Mouse (Mus musculus) liver, postnatal 0 days (tissue): ENCODE data around the gene Ppp5c. TPM values are rescaled to one million over a fixed set of nuclear protein-coding genes. Genes with fewer than 3 reads are reported as not detected.
A peak's percentile ranks its signal among the peaks of the same experiment; 100 is the strongest.

Experiments
- ATAC-seq: fragments of 200-750 bp; cut with Nextera tagmentation; 2 replicates; pipeline ENCODE4 v1.8.0; 2017; ENCODE audit warnings: mild to moderate bottlenecking, moderate library complexity
- DNase-seq: peaks from one replicate; pipeline ENCODE4 v3.0.0-alpha.2; 2016
- H3K27ac ChIP-seq: fragments of 300-500 bp; sonication (generic); 2 replicates; pipeline ENCODE4 v1.5.1; 2014; ENCODE audit warnings: antibody characterized with exemption, moderate library complexity, mild to moderate bottlenecking, low read depth
- H3K27me3 ChIP-seq: fragments of 300-500 bp; sonication (generic); 2 replicates; pipeline ENCODE4 v1.6.1; 2014; ENCODE audit warnings: low read length, control low read depth, mixed read lengths; ENCODE audit not compliant: insufficient read depth
- H3K36me3 ChIP-seq: fragments of 300-500 bp; sonication (generic); replicated peaks from 2 replicates; pipeline ENCODE4 v1.6.1; 2014; ENCODE audit warnings: mild to moderate bottlenecking, control low read depth, low read length, moderate library complexity, mixed read lengths; ENCODE audit not compliant: insufficient read depth
- H3K4me1 ChIP-seq: fragments of 300-500 bp; sonication (generic); 2 replicates; pipeline ENCODE4 v1.6.1; 2014; ENCODE audit warnings: antibody characterized with exemption, mild to moderate bottlenecking, control low read depth; ENCODE audit not compliant: insufficient read depth
- H3K4me2 ChIP-seq: fragments of 300-500 bp; sonication (generic); 2 replicates; pipeline ENCODE4 v1.6.1; 2014; ENCODE audit warnings: low read depth, mild to moderate bottlenecking, low read length, moderate library complexity, mixed read lengths
- H3K4me3 ChIP-seq: fragments of 300-500 bp; sonication (generic); 2 replicates; pipeline ENCODE4 v1.5.1; 2014; ENCODE audit warnings: low read depth, low read length
- H3K9ac ChIP-seq: fragments of 300-500 bp; sonication (generic); replicated peaks from 2 replicates; pipeline ENCODE4 v1.6.1; 2014; ENCODE audit warnings: mild to moderate bottlenecking, moderate library complexity
- H3K9me3 ChIP-seq: fragments of 300-500 bp; sonication (generic); 2 replicates; pipeline ENCODE4 v1.6.1; 2016; ENCODE audit warnings: mild to moderate bottlenecking, control low read depth, low read length, mixed read lengths
- CTCF ChIP-seq: sonication (generic); IDR thresholded peaks from 2 replicates; pipeline ENCODE4 v1.5.1; 2016; ENCODE audit warnings: antibody characterized with exemption, low read depth
- EP300 ChIP-seq: IDR thresholded peaks from 2 replicates; pipeline ENCODE4 v1.6.1; 2016; ENCODE audit warnings: antibody characterized with exemption, low read depth, mild to moderate bottlenecking
- WGBS: fragments of 180-500 bp; shearing (Covaris S2); extraction: QIAGEN DNeasy Blood & Tissue Kit; methylation state at CpG from one replicate; pipeline ENCODE4 v1.1.7; 2014; ENCODE audit not compliant: insufficient replicate concordance; 5-methylcytosine and 5-hydroxymethylcytosine counted together
- polyA plus RNA-seq: library from polyadenylated mRNA; unstranded; fragments of >200 nt; fragmentation: Nextera tagmentation; extraction: Ambion mirVana; gene quantifications from 2 replicates; pipeline ENCODE4 v1.2.1, GENCODE M21; 2015

Gene Ppp5c
- polyA plus RNA-seq, 1 experiment from 2014 or later: 32.1 TPM

DNA sequence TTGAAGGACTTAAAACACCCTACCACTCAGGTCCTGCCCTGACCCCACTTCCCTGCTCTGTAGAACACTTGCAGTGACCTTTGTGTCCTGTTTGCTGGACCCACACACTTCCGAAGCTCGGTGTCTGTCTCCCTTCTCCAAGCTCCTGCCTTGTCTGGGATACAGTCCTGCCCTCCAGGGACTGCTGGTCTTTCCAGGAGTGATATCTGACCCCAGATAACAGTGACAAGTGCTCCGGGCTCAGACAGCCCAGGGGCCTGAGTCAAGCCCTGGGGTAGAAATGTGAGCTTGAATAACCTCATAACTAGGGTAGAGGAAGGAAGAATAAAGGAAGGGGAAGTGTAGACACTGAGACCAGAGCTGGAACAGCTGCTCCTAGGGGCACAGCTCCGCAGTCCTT is 4.0 kb downstream of the Ppp5c start:
- ATAC-seq: no peak
- 36% methylated on average over 4 of the region's 4 CpGs for WGBS
- H3K27me3 ChIP-seq: no peaks in the 10 kb centered on the region
- peak overlapping the region; percentile 26; the same call in 1 of the 2 replicates for H3K4me2 ChIP-seq
- no peak for DNase-seq
- H3K4me1 ChIP-seq: peaks cover 53% of the 10 kb centered on the region
- H3K36me3 ChIP-seq: peaks cover 33% of the 10 kb centered on the region
- peak overlapping the region; percentile 42; the same call in 1 of the 2 replicates for H3K9ac ChIP-seq
- no peak overlapping the region for H3K4me3 ChIP-seq
- peak overlapping the region; percentile 76 for H3K27ac ChIP-seq
- TF ChIP-seq CTCF: no peak
- no peak for TF ChIP-seq EP300
- H3K9me3 ChIP-seq: no peaks in the 10 kb centered on the region

- Histone ChIP-seq H3K27ac (no peak overlapping the region), H3K36me3 (peaks cover 38% of the 10 kb centered on the region), H3K4me3 (no peak overlapping the region), H3K9ac (no peak overlapping the region), H3K4me2 (no peak overlapping the region), H3K27me3 (no peaks in the 10 kb centered on the region), H3K4me1 (peaks cover 56% of the 10 kb centered on the region), H3K9me3 (no peaks in the 10 kb centered on the region)
- DNase-seq: no peak
- no peak for ATAC-seq
- TF ChIP-seq CTCF: no peak
- no peak for TF ChIP-seq EP300
- WGBS: 96% methylated on average over 15 of the region's 15 CpGs
Measured at GRCm38 (mm10) chr7:17022176-17022575, 5.5 kb downstream of the Ppp5c start.

GRCm38 (mm10) chr7:17019426-17020166 is 8.1 kb downstream of the Ppp5c start:
- peaks cover 53% of the 10 kb centered on the region for H3K36me3 ChIP-seq
- H3K9ac ChIP-seq: no peak overlapping the region
- H3K27ac ChIP-seq: no peak overlapping the region
- no peaks in the 10 kb centered on the region for H3K9me3 ChIP-seq
- H3K4me1 ChIP-seq: peaks cover 30% of the 10 kb centered on the region
- no peak for TF ChIP-seq CTCF
- TF ChIP-seq EP300: no peak
- 73% methylated on average over 7 of the region's 7 CpGs for WGBS
- DNase-seq (no peak), ATAC-seq (no peak)
- no peak overlapping the region for H3K4me3 ChIP-seq
- no peaks in the 10 kb centered on the region for H3K27me3 ChIP-seq
- H3K4me2 ChIP-seq: no peak overlapping the region

- no peak for TF ChIP-seq CTCF
- TF ChIP-seq EP300: no peak
- ATAC-seq (no peak), DNase-seq (no peak)
- no peak overlapping the region for H3K9ac ChIP-seq
- H3K4me3 ChIP-seq: no peak overlapping the region
- H3K9me3 ChIP-seq: no peaks in the 10 kb centered on the region
- WGBS: 78% methylated on average over 2 of the region's 2 CpGs
- no peak overlapping the region for H3K4me2 ChIP-seq
- peaks cover 14% of the 10 kb centered on the region for H3K4me1 ChIP-seq
- H3K27me3 ChIP-seq: no peaks in the 10 kb centered on the region
- peaks cover 70% of the 10 kb centered on the region for H3K36me3 ChIP-seq
- H3K27ac ChIP-seq: 0 out of 2 replicates have a peak overlapping the region, but pooled peaks have one; percentile 9
Measured at GRCm38 (mm10) chr7:17017921-17018320, 9.8 kb downstream of the Ppp5c start.

DNA sequence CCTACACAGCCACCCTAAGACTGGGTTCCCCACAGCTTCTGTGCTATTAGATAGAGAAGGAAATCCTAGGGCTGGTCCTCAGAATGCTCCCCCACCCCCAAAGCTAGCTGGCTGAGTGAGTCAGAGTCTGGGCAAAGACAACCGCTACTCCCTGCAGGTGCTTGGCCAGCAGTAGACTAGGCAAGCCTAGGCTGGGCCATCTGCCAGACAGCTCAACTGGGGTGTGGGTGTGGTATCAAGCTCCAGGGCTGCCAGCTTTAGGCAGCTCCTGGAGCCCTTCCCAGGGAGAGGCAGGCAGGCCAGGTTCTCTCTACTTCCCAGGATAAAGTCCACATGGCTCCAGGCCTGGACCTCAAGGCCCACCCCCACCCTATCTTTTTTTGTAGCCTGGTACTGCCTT is 10.7 kb downstream of the Ppp5c start:
- Histone ChIP-seq H3K4me2 (no peak overlapping the region), H3K36me3 (peaks cover 72% of the 10 kb centered on the region), H3K9me3 (no peaks in the 10 kb centered on the region), H3K27ac (0 out of 2 replicates have a peak overlapping the region, but pooled peaks have one; percentile 8), H3K4me1 (peaks cover 11% of the 10 kb centered on the region; the same call in 1 of the 2 replicates), H3K9ac (no peak overlapping the region), H3K4me3 (no peak overlapping the region), H3K27me3 (no peaks in the 10 kb centered on the region)
- DNase-seq (peak; percentile 83), ATAC-seq (peak; percentile 99)
- WGBS: 38% methylated on average over 1 of the region's 1 CpGs
- TF ChIP-seq EP300 (no peak), CTCF (no peak)

- H3K9me3 ChIP-seq: no peaks in the 10 kb centered on the region
- no peak overlapping the region for H3K27ac ChIP-seq
- H3K9ac ChIP-seq: no peak overlapping the region
- no peak overlapping the region for H3K4me2 ChIP-seq
- peaks cover 65% of the 10 kb centered on the region for H3K36me3 ChIP-seq
- DNase-seq (no peak), ATAC-seq (no peak)
- TF ChIP-seq CTCF (no peak; the same call in 1 of the 2 replicates), EP300 (no peak)
- H3K27me3 ChIP-seq: no peaks in the 10 kb centered on the region
- 88% methylated on average over 6 of the region's 6 CpGs for WGBS
- H3K4me3 ChIP-seq: no peak overlapping the region
- peaks cover 7% of the 10 kb centered on the region; the same call in 1 of the 2 replicates for H3K4me1 ChIP-seq
Measured at GRCm38 (mm10) chr7:17015381-17015780, 12.3 kb downstream of the Ppp5c start.
